Mouse (Mus musculus) urinary bladder, postnatal 4 days (tissue): ENCODE data around the gene Zfp691.

Source experiments
- DNase-seq, 2 experiments: peaks; one replicate each; pipeline ENCODE4 v3.0.0; 2021 to 2022; ENCODE audit warnings: low spot score in 2 of 2

Zfp691 gene

GRCm38 (mm10) chr4:119124771-119125273 is 49.2 kb downstream of the Zfp691 start:
- DNase-seq, result no peak

- peak; percentile 62 to 82 for DNase-seq
These were observed 52.7 kb downstream of the Zfp691 start for GRCm38 (mm10) chr4:119121249-119121648.

- no peak for DNase-seq
These were observed 53.9 kb downstream of the Zfp691 start for GRCm38 (mm10) chr4:119120095-119120494.
